Mouse (Mus musculus): ENCODE measurements at regions not wholly inside any gene's neighbourhood (a gene's known extent, or its start where the extent isn't known, plus 50 kb on each side); places are given as distances from the start of the nearest gene placed in this dataset.
A peak's percentile ranks its signal among the peaks of the same experiment; 100 is the strongest.

GRCm38 (mm10) chr6:96028022-96028704, 84.8 kb upstream of the Fam19a1 start:
- Histone ChIP-seq H3K9ac (no peak overlapping the region), H3K4me1 (ENCODE audit: insufficient read depth) (no peaks in the 10 kb centered on the region), H3K27me3 (ENCODE audit: insufficient read depth, low read length) (no peaks in the 10 kb centered on the region), H3K27ac (ENCODE audit: low read depth) (peak overlapping the region; percentile 56; the same call in 1 of the 2 replicates), H3K9me3 (ENCODE audit: low read depth, low read length) (no peaks in the 10 kb centered on the region; the same call in 1 of the 2 replicates), H3K4me3 (ENCODE audit: low read depth, low read length) (no peak overlapping the region), H3K36me3 (ENCODE audit: insufficient read depth) (no peaks in the 10 kb centered on the region), H3K4me2 (peak overlapping the region; percentile 10; the same call in 1 of the 2 replicates)
- TF ChIP-seq CTCF (IDR thresholded peaks at IDR 0.05; ENCODE audit: low read depth): no peak
- WGBS: 31% methylated on average over 7 of the region's 7 CpGs
- peak; percentile 87 for DNase-seq
- peak; percentile 86 for ATAC-seq (ENCODE audit: insufficient read depth)

GRCm38 (mm10) chr6:96043711-96044110, 69.2 kb upstream of the Fam19a1 start:
- Histone ChIP-seq H3K4me3 (ENCODE audit: low read depth, low read length) (no peak overlapping the region), H3K9ac (no peak overlapping the region), H3K9me3 (ENCODE audit: low read depth, low read length) (no peaks in the 10 kb centered on the region), H3K4me2 (peak overlapping the region; percentile 24), H3K36me3 (ENCODE audit: insufficient read depth) (no peaks in the 10 kb centered on the region), H3K27me3 (ENCODE audit: insufficient read depth, low read length) (no peaks in the 10 kb centered on the region), H3K4me1 (ENCODE audit: insufficient read depth) (no peaks in the 10 kb centered on the region), H3K27ac (ENCODE audit: low read depth) (no peak overlapping the region)
- no peak for TF ChIP-seq CTCF (IDR thresholded peaks at IDR 0.05; ENCODE audit: low read depth)
- ATAC-seq (ENCODE audit: insufficient read depth) (no peak), DNase-seq (peak; percentile 35)
- 46% methylated on average over 4 of the region's 4 CpGs for WGBS

GRCm38 (mm10) chr6:96053476-96053875, 59.5 kb upstream of the Fam19a1 start:
- Histone ChIP-seq H3K4me2 (no peak overlapping the region), H3K4me1 (ENCODE audit: insufficient read depth) (no peaks in the 10 kb centered on the region), H3K36me3 (ENCODE audit: insufficient read depth) (no peaks in the 10 kb centered on the region), H3K4me3 (ENCODE audit: low read depth, low read length) (no peak overlapping the region), H3K27ac (ENCODE audit: low read depth) (no peak overlapping the region), H3K9me3 (ENCODE audit: low read depth, low read length) (no peaks in the 10 kb centered on the region), H3K9ac (no peak overlapping the region), H3K27me3 (ENCODE audit: insufficient read depth, low read length) (no peaks in the 10 kb centered on the region)
- no peak for TF ChIP-seq CTCF (IDR thresholded peaks at IDR 0.05; ENCODE audit: low read depth)
- DNase-seq (no peak), ATAC-seq (ENCODE audit: insufficient read depth) (no peak)
- 84% methylated on average over 4 of the region's 4 CpGs for WGBS

- Histone ChIP-seq H3K9ac (no peak overlapping the region), H3K9me3 (ENCODE audit: low read depth, low read length) (no peaks in the 10 kb centered on the region), H3K27me3 (ENCODE audit: insufficient read depth, low read length) (no peaks in the 10 kb centered on the region), H3K36me3 (ENCODE audit: insufficient read depth) (no peaks in the 10 kb centered on the region), H3K4me2 (no peak overlapping the region), H3K4me3 (ENCODE audit: low read depth, low read length) (no peak overlapping the region), H3K4me1 (ENCODE audit: insufficient read depth) (no peaks in the 10 kb centered on the region), H3K27ac (ENCODE audit: low read depth) (no peak overlapping the region)
- 47% methylated on average over 2 of the region's 2 CpGs for WGBS
- DNase-seq (peak; percentile 28), ATAC-seq (ENCODE audit: insufficient read depth) (no peak; the same call in 1 of the 2 replicates)
- TF ChIP-seq CTCF (IDR thresholded peaks at IDR 0.05; ENCODE audit: low read depth): no peak
Observed at GRCm38 (mm10) chr6:96057011-96057410, 55.9 kb upstream of the Fam19a1 start.

GRCm38 (mm10) chr6:96057575-96058159, 55.3 kb upstream of the Fam19a1 start:
- Histone ChIP-seq H3K4me2 (no peak overlapping the region), H3K27me3 (ENCODE audit: insufficient read depth, low read length) (no peaks in the 10 kb centered on the region), H3K27ac (ENCODE audit: low read depth) (no peak overlapping the region), H3K9ac (no peak overlapping the region), H3K4me1 (ENCODE audit: insufficient read depth) (no peaks in the 10 kb centered on the region), H3K4me3 (ENCODE audit: low read depth, low read length) (no peak overlapping the region), H3K36me3 (ENCODE audit: insufficient read depth) (no peaks in the 10 kb centered on the region), H3K9me3 (ENCODE audit: low read depth, low read length) (no peaks in the 10 kb centered on the region)
- ATAC-seq (ENCODE audit: insufficient read depth) (peak; percentile 91), DNase-seq (peak; percentile 74)
- 38% methylated on average over 5 of the region's 5 CpGs for WGBS
- no peak for TF ChIP-seq CTCF (IDR thresholded peaks at IDR 0.05; ENCODE audit: low read depth)

GRCm38 (mm10) chr6:96061979-96062378, 51.0 kb upstream of the Fam19a1 start:
- no peaks in the 10 kb centered on the region for H3K27me3 ChIP-seq (ENCODE audit: insufficient read depth, low read length)
- no peak for DNase-seq
- H3K27ac ChIP-seq (ENCODE audit: low read depth): no peak overlapping the region
- H3K4me2 ChIP-seq: no peak overlapping the region
- no peaks in the 10 kb centered on the region for H3K4me1 ChIP-seq (ENCODE audit: insufficient read depth)
- no peaks in the 10 kb centered on the region for H3K9me3 ChIP-seq (ENCODE audit: low read depth, low read length)
- ATAC-seq (ENCODE audit: insufficient read depth): no peak
- no peak overlapping the region for H3K4me3 ChIP-seq (ENCODE audit: low read depth, low read length)
- no peak overlapping the region for H3K9ac ChIP-seq
- no peak for TF ChIP-seq CTCF (IDR thresholded peaks at IDR 0.05; ENCODE audit: low read depth)
- H3K36me3 ChIP-seq (ENCODE audit: insufficient read depth): no peaks in the 10 kb centered on the region
- WGBS: 90% methylated on average over 1 of the region's 1 CpGs

Measured in lung, embryonic 14.5 days (tissue).